Mouse (Mus musculus) cerebellum, postnatal 4 days (tissue): ENCODE measurements around the gene U2af1.
A peak's percentile ranks its signal among the peaks of the same experiment; 100 is the strongest.

ENCODE experiments used
- DNase-seq, 2 experiments: peaks; one replicate each; pipeline ENCODE4 v3.0.0; 2022; ENCODE audit warnings: low spot score in 2 of 2, mixed read lengths in 1 of 2

Gene U2af1

GRCm38 (mm10) chr17:31662855-31663254 lies 4.2 kb upstream of the U2af1 start:
- DNase-seq: no peak

DNA sequence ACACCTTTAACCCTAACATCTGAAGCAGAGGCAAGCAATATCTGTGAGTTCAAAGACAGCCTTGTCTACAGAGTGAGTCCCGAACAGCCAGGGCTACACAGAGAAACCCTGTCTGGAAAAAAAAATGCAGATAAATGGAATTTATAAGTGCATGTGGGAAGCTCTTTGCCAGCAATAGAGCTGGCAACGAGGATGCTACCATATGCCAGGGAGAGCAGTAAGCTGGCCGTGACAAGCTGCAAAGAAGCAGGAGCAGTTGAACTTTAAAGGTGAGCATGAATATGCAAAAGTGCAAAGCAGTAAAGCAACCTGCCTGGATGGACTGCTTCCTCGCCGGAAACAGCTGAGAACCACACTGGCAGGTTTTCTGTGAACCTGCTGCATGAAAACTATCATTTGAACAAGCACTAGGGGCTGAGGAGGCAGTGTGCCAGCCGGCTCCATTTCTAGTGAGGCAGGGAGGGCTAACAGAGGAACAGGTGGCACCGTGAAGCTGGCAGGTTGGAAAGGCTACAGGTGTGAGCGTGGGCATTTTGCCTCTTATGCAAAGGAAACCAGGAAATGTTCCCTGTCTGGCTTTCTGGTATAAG lies 2.1 kb upstream of the U2af1 start:
- DNase-seq: peak in 1 of 2 experiments; percentile 20

GRCm38 (mm10) chr17:31658136-31658467 lies 590 bp downstream of the U2af1 start:
- DNase-seq: no peak

GRCm38 (mm10) chr17:31657141-31657983 lies 1.3 kb downstream of the U2af1 start:
- no peak for DNase-seq

GRCm38 (mm10) chr17:31656682-31657081 lies 2.0 kb downstream of the U2af1 start:
- no peak for DNase-seq

- no peak for DNase-seq
Observed at GRCm38 (mm10) chr17:31655366-31655765, 3.3 kb downstream of the U2af1 start.

DNA sequence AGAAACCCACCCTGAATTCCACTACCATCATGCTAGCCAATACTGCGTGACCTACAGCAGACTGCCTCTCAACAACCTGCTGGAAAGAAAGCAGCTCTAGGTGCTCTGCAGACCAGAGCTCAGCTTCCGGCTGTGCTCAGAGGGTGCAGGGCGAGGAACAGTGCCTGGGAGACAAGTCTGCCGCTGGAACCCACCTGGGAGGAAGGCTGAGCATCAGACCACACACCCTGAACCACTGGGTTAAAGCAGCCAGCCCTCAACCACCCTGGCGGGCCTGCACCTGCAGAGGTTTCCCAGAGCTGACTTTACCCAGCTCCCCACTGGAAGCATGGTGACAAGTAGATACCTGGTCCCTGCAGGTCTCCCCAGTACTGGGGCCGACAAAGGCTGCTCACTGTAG lies 5.4 kb downstream of the U2af1 start:
- DNase-seq: no peak

GRCm38 (mm10) chr17:31652152-31652551 lies 6.5 kb downstream of the U2af1 start:
- DNase-seq: no peak

GRCm38 (mm10) chr17:31646199-31647002 lies 12.3 kb downstream of the U2af1 start:
- no peak for DNase-seq

DNA sequence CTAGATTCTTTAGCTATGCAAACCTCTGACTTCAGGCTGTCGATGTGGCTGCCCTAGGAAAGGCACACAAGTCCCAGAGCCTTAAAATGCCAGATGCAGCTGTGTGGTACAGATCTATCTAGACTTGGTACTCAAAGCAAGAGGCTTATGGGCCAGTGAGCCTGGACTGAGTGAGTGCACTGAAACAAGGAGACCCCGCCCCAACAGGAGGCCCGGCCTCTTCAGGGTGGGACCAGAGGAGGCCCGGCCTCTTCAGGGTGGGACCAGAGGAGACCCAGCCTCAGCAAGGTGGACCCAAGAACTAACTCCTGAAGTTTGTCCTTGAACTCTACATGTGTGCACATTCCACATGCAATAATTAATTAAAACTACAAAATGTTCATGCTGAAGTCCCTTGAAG lies 15.8 kb downstream of the U2af1 start:
- DNase-seq: no peak

GRCm38 (mm10) chr17:31642331-31642730 lies 16.4 kb downstream of the U2af1 start:
- no peak for DNase-seq

DNA sequence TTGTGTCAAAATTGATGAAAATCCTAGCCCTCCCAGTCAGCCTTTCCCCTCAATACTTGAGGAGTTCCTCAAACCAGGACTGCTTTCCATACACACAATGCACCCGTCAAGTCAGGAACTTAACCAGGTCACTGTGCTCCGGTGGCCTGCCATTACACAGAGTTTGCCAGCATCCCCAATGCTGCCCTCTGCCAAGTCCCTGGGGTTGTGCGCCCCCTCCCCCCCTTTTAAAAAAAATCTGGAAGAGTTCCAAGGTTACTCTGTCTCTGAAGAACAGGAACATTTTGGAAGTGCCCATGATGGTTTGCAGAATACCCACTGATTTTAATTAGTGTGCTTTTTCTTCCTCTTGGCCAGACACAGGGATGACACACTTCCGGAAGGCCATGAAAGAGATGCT lies 19.0 kb downstream of the U2af1 start:
- no peak for DNase-seq

DNA sequence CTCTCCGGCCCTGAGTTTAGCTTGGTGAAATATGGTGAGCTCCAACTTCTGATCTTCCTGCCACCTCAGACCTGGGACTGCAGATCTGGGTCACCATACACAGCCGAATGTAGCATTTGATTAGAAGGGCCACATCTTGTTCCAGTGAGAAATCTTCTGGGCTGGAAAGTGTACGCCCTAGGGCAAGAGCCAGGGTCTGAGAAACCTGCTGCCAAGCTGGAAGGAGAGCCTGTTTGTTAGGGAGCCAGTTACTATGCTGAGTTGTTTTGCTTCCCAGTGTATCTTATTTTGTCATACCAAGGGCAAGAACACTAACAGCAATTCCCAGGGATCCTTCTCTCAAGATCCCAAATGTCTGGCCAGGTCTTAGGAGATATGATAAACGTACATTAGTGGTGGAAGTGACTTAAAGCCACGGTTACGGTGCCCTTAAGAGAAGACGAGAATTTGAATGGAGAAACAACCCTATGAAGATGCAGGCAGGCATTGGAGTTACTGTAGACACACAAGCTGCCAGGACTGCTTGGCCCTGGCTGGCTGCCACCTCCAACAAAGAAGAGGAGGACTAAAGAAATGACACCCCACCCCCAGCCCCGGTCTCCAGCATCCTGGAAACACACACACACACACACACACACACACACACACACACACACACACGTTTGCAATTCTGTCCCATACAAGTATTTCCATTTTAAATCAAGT lies 20.7 kb downstream of the U2af1 start:
- DNase-seq: peak in 1 of 2 experiments; percentile 68

GRCm38 (mm10) chr17:31636942-31637811 lies 21.5 kb downstream of the U2af1 start, which contains the start of gene Cbs:
TSS of gene Cbs (minus strand) at chr17:31637238.
- peak; percentile 41 to 72 for DNase-seq

DNA sequence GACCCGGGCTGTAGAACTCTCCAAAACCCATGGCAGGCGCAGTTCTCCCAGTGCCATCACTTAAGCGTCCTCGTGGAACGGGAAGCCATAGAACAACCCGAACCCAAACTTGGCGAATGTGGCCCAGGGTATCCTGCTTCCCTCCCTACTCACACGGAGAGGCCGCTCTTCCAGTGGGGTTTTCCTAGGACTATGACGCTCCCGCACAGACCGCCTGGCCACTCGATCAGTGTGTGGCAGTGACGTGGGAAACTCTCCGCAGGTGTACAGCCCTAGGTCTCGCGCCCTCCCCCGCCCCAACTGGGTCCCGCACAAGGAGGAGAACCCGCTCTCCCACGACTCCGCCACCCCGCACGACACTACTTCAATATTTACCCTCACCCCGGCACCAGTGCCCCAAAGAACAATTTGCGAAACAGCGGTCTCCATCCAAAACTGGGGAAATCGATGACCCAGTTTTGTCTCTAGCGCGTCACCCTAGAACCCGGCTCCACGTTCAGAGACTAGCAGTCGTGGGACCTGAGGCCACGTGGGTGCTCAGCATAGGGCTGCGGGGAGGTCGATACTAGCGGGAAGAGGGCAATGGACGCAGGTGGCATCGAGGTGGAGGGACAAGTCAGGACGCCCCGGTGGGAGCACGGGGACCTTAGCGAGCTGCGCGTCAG lies 22.3 kb downstream of the U2af1 start:
- no peak for DNase-seq

DNA sequence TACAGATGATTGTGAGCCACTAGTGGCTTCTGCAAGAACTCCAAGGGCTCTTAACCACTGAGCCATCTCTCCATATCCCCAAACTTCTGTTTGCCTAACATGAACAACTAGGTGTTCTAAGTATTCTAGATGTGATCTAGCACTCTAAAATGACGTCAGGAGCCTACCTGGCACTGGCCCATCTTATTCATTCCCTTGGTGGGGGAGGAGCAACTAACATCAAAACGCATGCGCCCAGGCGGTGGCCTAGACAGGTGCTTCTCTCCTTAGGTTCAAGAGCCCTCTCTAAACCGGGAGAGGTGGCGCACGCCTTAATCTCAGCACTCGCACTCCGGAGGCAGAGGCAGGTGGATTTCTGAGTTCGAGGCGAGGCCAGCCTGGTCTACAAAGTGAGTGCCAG lies 22.9 kb downstream of the U2af1 start:
- DNase-seq: no peak

GRCm38 (mm10) chr17:31634896-31635295 lies 23.8 kb downstream of the U2af1 start:
- no peak for DNase-seq

DNA sequence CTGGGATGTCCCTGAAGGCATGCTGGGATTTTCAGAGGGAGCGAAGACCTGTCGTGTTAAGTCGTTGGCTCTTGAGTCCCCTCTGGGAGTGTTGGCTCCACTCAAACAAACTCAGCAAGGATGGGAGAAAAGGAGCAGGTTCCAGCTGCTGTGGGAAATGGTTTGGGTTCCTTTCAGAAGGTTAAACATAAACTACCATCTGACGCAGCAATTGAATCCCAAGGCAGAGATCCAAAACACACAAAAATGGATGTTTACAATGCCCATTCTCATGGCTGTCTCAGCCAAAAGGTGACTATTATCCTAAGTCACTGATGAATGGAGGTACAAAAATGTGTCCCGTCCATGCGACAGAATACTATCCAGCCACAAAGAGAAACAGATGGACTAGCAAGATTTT lies 25.7 kb downstream of the U2af1 start:
- DNase-seq: no peak

GRCm38 (mm10) chr17:31631081-31631800 lies 27.5 kb downstream of the U2af1 start:
- no peak for DNase-seq

- DNase-seq: no peak
Observed at GRCm38 (mm10) chr17:31627961-31628360, 30.7 kb downstream of the U2af1 start.
